Mouse (Mus musculus) liver, postnatal 0 days (tissue): ENCODE results near the gene Nhp2. TPM values are rescaled to one million over a fixed set of nuclear protein-coding genes. Genes with fewer than 3 reads are reported as not detected.
A peak's percentile ranks its signal among the peaks of the same experiment; 100 is the strongest.

Source experiments
- ATAC-seq: fragments of 200-750 bp; cut with Nextera tagmentation; 2 replicates; pipeline ENCODE4 v1.8.0; 2017; ENCODE audit warnings: mild to moderate bottlenecking, moderate library complexity
- DNase-seq: peaks from one replicate; pipeline ENCODE4 v3.0.0-alpha.2; 2016
- H3K27ac ChIP-seq: fragments of 300-500 bp; sonication (generic); 2 replicates; pipeline ENCODE4 v1.5.1; 2014; ENCODE audit warnings: antibody characterized with exemption, moderate library complexity, mild to moderate bottlenecking, low read depth
- H3K27me3 ChIP-seq: fragments of 300-500 bp; sonication (generic); 2 replicates; pipeline ENCODE4 v1.6.1; 2014; ENCODE audit warnings: low read length, control low read depth, mixed read lengths; ENCODE audit not compliant: insufficient read depth
- H3K36me3 ChIP-seq: fragments of 300-500 bp; sonication (generic); replicated peaks from 2 replicates; pipeline ENCODE4 v1.6.1; 2014; ENCODE audit warnings: mild to moderate bottlenecking, control low read depth, low read length, moderate library complexity, mixed read lengths; ENCODE audit not compliant: insufficient read depth
- H3K4me1 ChIP-seq: fragments of 300-500 bp; sonication (generic); 2 replicates; pipeline ENCODE4 v1.6.1; 2014; ENCODE audit warnings: antibody characterized with exemption, mild to moderate bottlenecking, control low read depth; ENCODE audit not compliant: insufficient read depth
- H3K4me2 ChIP-seq: fragments of 300-500 bp; sonication (generic); 2 replicates; pipeline ENCODE4 v1.6.1; 2014; ENCODE audit warnings: low read depth, mild to moderate bottlenecking, low read length, moderate library complexity, mixed read lengths
- H3K4me3 ChIP-seq: fragments of 300-500 bp; sonication (generic); 2 replicates; pipeline ENCODE4 v1.5.1; 2014; ENCODE audit warnings: low read depth, low read length
- H3K9ac ChIP-seq: fragments of 300-500 bp; sonication (generic); replicated peaks from 2 replicates; pipeline ENCODE4 v1.6.1; 2014; ENCODE audit warnings: mild to moderate bottlenecking, moderate library complexity
- H3K9me3 ChIP-seq: fragments of 300-500 bp; sonication (generic); 2 replicates; pipeline ENCODE4 v1.6.1; 2016; ENCODE audit warnings: mild to moderate bottlenecking, control low read depth, low read length, mixed read lengths
- CTCF ChIP-seq: sonication (generic); IDR thresholded peaks from 2 replicates; pipeline ENCODE4 v1.5.1; 2016; ENCODE audit warnings: antibody characterized with exemption, low read depth
- EP300 ChIP-seq: IDR thresholded peaks from 2 replicates; pipeline ENCODE4 v1.6.1; 2016; ENCODE audit warnings: antibody characterized with exemption, low read depth, mild to moderate bottlenecking
- WGBS: fragments of 180-500 bp; shearing (Covaris S2); extraction: QIAGEN DNeasy Blood & Tissue Kit; methylation state at CpG from one replicate; pipeline ENCODE4 v1.1.7; 2014; ENCODE audit not compliant: insufficient replicate concordance; 5-methylcytosine and 5-hydroxymethylcytosine counted together
- polyA plus RNA-seq: library from polyadenylated mRNA; unstranded; fragments of >200 nt; fragmentation: Nextera tagmentation; extraction: Ambion mirVana; gene quantifications from 2 replicates; pipeline ENCODE4 v1.2.1, GENCODE M21; 2015

Nhp2 gene
- polyA plus RNA-seq, 1 experiment from 2014 or later: 76.2 TPM

- peak within 1 kb of the TSS; percentile 90 for H3K9ac ChIP-seq
- H3K27me3 ChIP-seq: no peaks in the 10 kb centered on the region
- peak within 1 kb of the TSS; percentile 91 for H3K27ac ChIP-seq
- TF ChIP-seq CTCF (peak; percentile 75), EP300 (no peak)
- peak within 1 kb of the TSS; percentile 73 for H3K4me3 ChIP-seq
- DNase-seq (peak; percentile 99), ATAC-seq (peak; percentile 92)
- H3K36me3 ChIP-seq: peaks cover 22% of the 10 kb centered on the region
- peaks cover 21% of the 10 kb centered on the region for H3K4me1 ChIP-seq
- no peaks in the 10 kb centered on the region for H3K9me3 ChIP-seq
- WGBS: under 1% methylated on average over 59 of the region's 59 CpGs
- peak within 1 kb of the TSS; percentile 93 for H3K4me2 ChIP-seq
These were observed 34.9 kb upstream of the Nhp2 start, which contains the start of gene Phykpl for GRCm38 (mm10) chr11:51584431-51585248. Gene Phykpl (plus strand): TSS chr11:51584757.

GRCm38 (mm10) chr11:51585608-51586252, 33.8 kb upstream of the Nhp2 start:
- peaks cover 28% of the 10 kb centered on the region for H3K36me3 ChIP-seq
- no peak for TF ChIP-seq EP300
- TF ChIP-seq CTCF: no peak
- DNase-seq (no peak), ATAC-seq (no peak)
- H3K27me3 ChIP-seq: no peaks in the 10 kb centered on the region
- peak overlapping the region; percentile 90 for H3K9ac ChIP-seq
- H3K9me3 ChIP-seq: no peaks in the 10 kb centered on the region
- peak overlapping the region; percentile 73 for H3K4me3 ChIP-seq
- peak overlapping the region; percentile 93 for H3K4me2 ChIP-seq
- H3K27ac ChIP-seq: peak overlapping the region; percentile 91
- WGBS: 33% methylated on average over 8 of the region's 8 CpGs
- peaks cover 21% of the 10 kb centered on the region for H3K4me1 ChIP-seq

GRCm38 (mm10) chr11:51586411-51586810, 33.1 kb upstream of the Nhp2 start:
- TF ChIP-seq EP300: no peak
- no peak for TF ChIP-seq CTCF
- no peaks in the 10 kb centered on the region for H3K9me3 ChIP-seq
- 0 out of 2 replicates have a peak overlapping the region, but pooled peaks have one; percentile 0 for H3K9ac ChIP-seq
- DNase-seq (no peak), ATAC-seq (no peak)
- H3K4me3 ChIP-seq: no peak overlapping the region
- H3K4me1 ChIP-seq: peaks cover 21% of the 10 kb centered on the region
- no peak overlapping the region for H3K27ac ChIP-seq
- H3K27me3 ChIP-seq: no peaks in the 10 kb centered on the region
- WGBS: 79% methylated on average over 13 of the region's 13 CpGs
- H3K4me2 ChIP-seq: no peak overlapping the region
- peaks cover 35% of the 10 kb centered on the region for H3K36me3 ChIP-seq

- Histone ChIP-seq H3K27ac (no peak overlapping the region), H3K9ac (no peak overlapping the region), H3K27me3 (no peaks in the 10 kb centered on the region), H3K4me2 (no peak overlapping the region), H3K9me3 (no peaks in the 10 kb centered on the region), H3K36me3 (peaks cover 40% of the 10 kb centered on the region), H3K4me1 (peaks cover 21% of the 10 kb centered on the region), H3K4me3 (no peak overlapping the region)
- no peak for DNase-seq
- WGBS: 86% methylated on average over 1 of the region's 1 CpGs
- ATAC-seq: no peak
- no peak for TF ChIP-seq EP300
- no peak for TF ChIP-seq CTCF
These were observed 32.5 kb upstream of the Nhp2 start for GRCm38 (mm10) chr11:51587059-51587458.

- no peak overlapping the region for H3K4me2 ChIP-seq
These were observed 30.7 kb upstream of the Nhp2 start for GRCm38 (mm10) chr11:51588833-51589232.

GRCm38 (mm10) chr11:51590002-51590401, 29.5 kb upstream of the Nhp2 start:
- no peak for ATAC-seq
- peaks cover 69% of the 10 kb centered on the region for H3K36me3 ChIP-seq

More at GRCm38 (mm10) chr11:51588833-51589232, 30.7 kb upstream of the Nhp2 start:
- no peak for DNase-seq
- H3K4me3 ChIP-seq: no peak overlapping the region
- peaks cover 58% of the 10 kb centered on the region for H3K36me3 ChIP-seq
- peak; percentile 30 for TF ChIP-seq CTCF
- no peak for TF ChIP-seq EP300
- no peaks in the 10 kb centered on the region for H3K27me3 ChIP-seq
- no peak overlapping the region for H3K9ac ChIP-seq
- H3K27ac ChIP-seq: no peak overlapping the region
- ATAC-seq: no peak
- no peaks in the 10 kb centered on the region for H3K9me3 ChIP-seq
- H3K4me1 ChIP-seq: peaks cover 18% of the 10 kb centered on the region
- 93% methylated on average over 3 of the region's 3 CpGs for WGBS

More at GRCm38 (mm10) chr11:51590002-51590401, 29.5 kb upstream of the Nhp2 start:
- H3K4me1 ChIP-seq: peaks cover 14% of the 10 kb centered on the region
- TF ChIP-seq EP300 (no peak), CTCF (no peak)
- no peak for DNase-seq
- no peak overlapping the region for H3K9ac ChIP-seq
- no peak overlapping the region for H3K27ac ChIP-seq
- no peak overlapping the region for H3K4me2 ChIP-seq
- no peaks in the 10 kb centered on the region for H3K9me3 ChIP-seq
- H3K4me3 ChIP-seq: no peak overlapping the region
- no peaks in the 10 kb centered on the region for H3K27me3 ChIP-seq
